23 mouse cellular contexts compared by ENCODE assay signal in the genomic region with DNA sequence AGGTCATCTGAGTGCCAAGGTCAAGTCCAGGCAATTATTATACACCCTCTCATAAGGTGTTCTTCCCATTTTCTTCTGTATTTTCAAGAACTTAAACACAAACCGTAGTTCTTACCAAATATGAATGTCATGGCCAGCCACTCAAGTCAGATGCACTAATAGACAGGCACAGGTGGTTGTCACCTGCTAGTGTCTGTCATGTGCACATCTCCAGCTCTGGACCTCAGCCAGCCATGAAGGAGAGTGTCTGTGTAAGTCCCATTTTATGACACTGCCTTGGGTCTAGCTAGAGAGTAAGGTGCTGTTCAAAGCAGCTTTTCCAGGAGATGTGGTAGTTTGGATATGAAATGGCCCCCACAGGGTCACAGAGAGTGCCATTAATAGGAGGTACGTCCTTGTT.
DNase-seq lines count a peak whose midpoint lies in the region; ATAC-seq lines count a peak whose summit lies in the region.
"Had no signal": no experiment of that assay in that cellular context is flagged by ENCODE, and none has a peak within 500 bp of the region (broad histone marks: within the 10 kb centered on the region; RNA-seq: fewer than 3 reads in every experiment).

No protein-coding gene starts in this region.

- no peak overlapping the region for H3K9ac ChIP-seq in forebrain, embryonic 12.5 days
- H3K9ac ChIP-seq in embryonic facial prominence, embryonic 13.5 days = no peak overlapping the region
- H3K9ac ChIP-seq in limb, embryonic 15.5 days = no peak overlapping the region
- H3K9ac ChIP-seq in hindbrain, embryonic 14.5 days = no peak overlapping the region
- H3K9ac ChIP-seq: hindbrain, embryonic 13.5 days; intestine, embryonic 15.5 days had no signal

- no peak for ATAC-seq in forebrain, embryonic 12.5 days (ENCODE audit: low FRiP score)
- ATAC-seq in embryonic facial prominence, embryonic 13.5 days (ENCODE audit: insufficient number of reproducible peaks, insufficient read depth, low FRiP score, low TSS enrichment, low read depth) = no peak
- 0 out of 2 replicates have a peak, but pooled peaks have one; percentile 13 for ATAC-seq in limb, embryonic 15.5 days (ENCODE audit: insufficient number of reproducible peaks, low FRiP score, low TSS enrichment, low read depth)
- no peak for ATAC-seq in hindbrain, embryonic 14.5 days (ENCODE audit: low FRiP score)
- ATAC-seq: CD4-positive, CD25-positive, alpha-beta regulatory T cell, adult 4 months; forebrain, embryonic 16.5 days; intestine, embryonic 15.5 days had no signal

- no peak overlapping the region for H3K4me3 ChIP-seq in forebrain, embryonic 10.5 days
- H3K4me3 ChIP-seq in forebrain, embryonic 12.5 days (replicated peaks) = no peak overlapping the region
- no peak overlapping the region for H3K4me3 ChIP-seq in embryonic facial prominence, embryonic 13.5 days
- no peak overlapping the region for H3K4me3 ChIP-seq in limb, embryonic 10.5 days
- no peak overlapping the region for H3K4me3 ChIP-seq in limb, embryonic 15.5 days
- no peak overlapping the region for H3K4me3 ChIP-seq in hindbrain, embryonic 14.5 days (replicated peaks; ENCODE audit: low read length)
- H3K4me3 ChIP-seq: erythroblast, embryonic 14.5 days; hindbrain, embryonic 13.5 days; intestine, embryonic 15.5 days had no signal

- no peaks in the 10 kb centered on the region for H3K27me3 ChIP-seq in forebrain, embryonic 10.5 days (ENCODE audit: poor library complexity, severe bottlenecking)
- H3K27me3 ChIP-seq in forebrain, embryonic 12.5 days = no peaks in the 10 kb centered on the region
- H3K27me3 ChIP-seq in embryonic facial prominence, embryonic 13.5 days = no peaks in the 10 kb centered on the region
- H3K27me3 ChIP-seq in limb, embryonic 10.5 days (ENCODE audit: low read depth, poor library complexity, severe bottlenecking) = no peaks in the 10 kb centered on the region
- no peaks in the 10 kb centered on the region for H3K27me3 ChIP-seq in limb, embryonic 15.5 days
- H3K27me3 ChIP-seq in hindbrain, embryonic 14.5 days (ENCODE audit: control insufficient read depth, insufficient read depth, low read length) = no peaks in the 10 kb centered on the region
- H3K27me3 ChIP-seq: hindbrain, embryonic 13.5 days; intestine, embryonic 15.5 days had no signal

- no peak for DNase-seq in forebrain, embryonic 10.5 days (ENCODE audit: extremely low spot score, low spot score)
- no peak for DNase-seq in limb, embryonic 10.5 days (ENCODE audit: low spot score)
- no peak for DNase-seq in hindbrain, embryonic 14.5 days (ENCODE audit: low spot score)
- DNase-seq in cerebellum, postnatal 4 days (ENCODE audit: low spot score in 2 of 2) = no peak
- DNase-seq in left cerebral cortex, adult 8-10 months (ENCODE audit: low spot score in 2 of 2) = no peak
- DNase-seq: adrenal gland, adult 8-10 months; adrenal gland, postnatal 36 days; B cell, adult 2 months; cerebellum, adult 11 months; cerebellum, adult 8-10 months; cerebellum, postnatal 25 days; gastrocnemius, postnatal 36 days; heart, adult 11 months; heart, postnatal 14 days had no signal

- H3K36me3 ChIP-seq in forebrain, embryonic 10.5 days (replicated peaks) = no peaks in the 10 kb centered on the region
- no peaks in the 10 kb centered on the region for H3K36me3 ChIP-seq in forebrain, embryonic 12.5 days (replicated peaks)
- H3K36me3 ChIP-seq in embryonic facial prominence, embryonic 13.5 days = no peaks in the 10 kb centered on the region
- H3K36me3 ChIP-seq in limb, embryonic 10.5 days = no peaks in the 10 kb centered on the region
- H3K36me3 ChIP-seq in limb, embryonic 15.5 days = no peaks in the 10 kb centered on the region
- H3K36me3 ChIP-seq in hindbrain, embryonic 14.5 days (replicated peaks; ENCODE audit: control insufficient read depth, insufficient read depth) = no peaks in the 10 kb centered on the region
- H3K36me3 ChIP-seq: G1E; hindbrain, embryonic 13.5 days; intestine, embryonic 15.5 days had no signal

- H3K9me3 ChIP-seq in forebrain, embryonic 10.5 days = no peaks in the 10 kb centered on the region
- H3K9me3 ChIP-seq in forebrain, embryonic 12.5 days = no peaks in the 10 kb centered on the region
- no peaks in the 10 kb centered on the region for H3K9me3 ChIP-seq in embryonic facial prominence, embryonic 13.5 days
- H3K9me3 ChIP-seq in limb, embryonic 10.5 days (replicated peaks) = no peaks in the 10 kb centered on the region
- H3K9me3 ChIP-seq in limb, embryonic 15.5 days = no peaks in the 10 kb centered on the region
- no peaks in the 10 kb centered on the region for H3K9me3 ChIP-seq in hindbrain, embryonic 14.5 days (ENCODE audit: control insufficient read depth, low read length)
- H3K9me3 ChIP-seq: G1E; hindbrain, embryonic 13.5 days; intestine, embryonic 15.5 days had no signal

- H3K27ac ChIP-seq in forebrain, embryonic 10.5 days = peak overlapping the region; percentile 30; the same call in 1 of the 2 replicates
- no peak overlapping the region for H3K27ac ChIP-seq in forebrain, embryonic 12.5 days
- peak overlapping the region; percentile 72 for H3K27ac ChIP-seq in embryonic facial prominence, embryonic 13.5 days
- 0 out of 2 replicates have a peak overlapping the region, but pooled peaks have one; percentile 9 for H3K27ac ChIP-seq in limb, embryonic 10.5 days
- peak overlapping the region; percentile 9; the same call in 1 of the 2 replicates for H3K27ac ChIP-seq in limb, embryonic 15.5 days
- H3K27ac ChIP-seq in hindbrain, embryonic 14.5 days = no peak overlapping the region
- H3K27ac ChIP-seq: hindbrain, embryonic 13.5 days; intestine, embryonic 15.5 days had no signal

- 87% methylated on average over 2 of the region's 2 CpGs for WGBS in forebrain, embryonic 10.5 days
- WGBS in forebrain, embryonic 12.5 days = 74% methylated on average over 2 of the region's 2 CpGs
- WGBS in embryonic facial prominence, embryonic 13.5 days = 66% methylated on average over 2 of the region's 2 CpGs
- WGBS in limb, embryonic 10.5 days = 87% methylated on average over 2 of the region's 2 CpGs
- WGBS in limb, embryonic 15.5 days = 70% methylated on average over 2 of the region's 2 CpGs
- 87% methylated on average over 2 of the region's 2 CpGs for WGBS in hindbrain, embryonic 14.5 days

- H3K4me2 ChIP-seq in forebrain, embryonic 12.5 days = no peak overlapping the region
- no peak overlapping the region for H3K4me2 ChIP-seq in embryonic facial prominence, embryonic 13.5 days
- H3K4me2 ChIP-seq in limb, embryonic 15.5 days = no peak overlapping the region
- no peak overlapping the region for H3K4me2 ChIP-seq in hindbrain, embryonic 14.5 days (replicated peaks)
- H3K4me2 ChIP-seq: hindbrain, embryonic 13.5 days; intestine, embryonic 15.5 days had no signal

- H3K4me1 ChIP-seq in forebrain, embryonic 10.5 days = peaks cover 33% of the 10 kb centered on the region
- no peaks in the 10 kb centered on the region for H3K4me1 ChIP-seq in forebrain, embryonic 12.5 days
- H3K4me1 ChIP-seq in embryonic facial prominence, embryonic 13.5 days = peaks cover 48% of the 10 kb centered on the region
- H3K4me1 ChIP-seq in limb, embryonic 10.5 days = peaks cover 37% of the 10 kb centered on the region
- H3K4me1 ChIP-seq in limb, embryonic 15.5 days = peaks cover 17% of the 10 kb centered on the region
- no peaks in the 10 kb centered on the region for H3K4me1 ChIP-seq in hindbrain, embryonic 14.5 days (replicated peaks; ENCODE audit: control insufficient read depth, insufficient read depth, low read length)
- H3K4me1 ChIP-seq: hindbrain, embryonic 13.5 days; intestine, embryonic 15.5 days had no signal

Comparison
In these comparisons a context has a peak if more than half of its experiments do, and no peak if none do; other contexts are left out.
1. H3K27ac ChIP-seq: peak in forebrain, embryonic 10.5 days (single experiment), embryonic facial prominence, embryonic 13.5 days (single experiment), limb, embryonic 10.5 days (single experiment) and limb, embryonic 15.5 days (single experiment); none in forebrain, embryonic 12.5 days (single experiment) and hindbrain, embryonic 14.5 days (single experiment).